Mouse (Mus musculus) thymus, postnatal 4 days (tissue): ENCODE measurements around the gene Pip5k1b.

Experiments used
- DNase-seq: peaks from one replicate; pipeline ENCODE4 v3.0.0; 2021

Pip5k1b gene

DNA sequence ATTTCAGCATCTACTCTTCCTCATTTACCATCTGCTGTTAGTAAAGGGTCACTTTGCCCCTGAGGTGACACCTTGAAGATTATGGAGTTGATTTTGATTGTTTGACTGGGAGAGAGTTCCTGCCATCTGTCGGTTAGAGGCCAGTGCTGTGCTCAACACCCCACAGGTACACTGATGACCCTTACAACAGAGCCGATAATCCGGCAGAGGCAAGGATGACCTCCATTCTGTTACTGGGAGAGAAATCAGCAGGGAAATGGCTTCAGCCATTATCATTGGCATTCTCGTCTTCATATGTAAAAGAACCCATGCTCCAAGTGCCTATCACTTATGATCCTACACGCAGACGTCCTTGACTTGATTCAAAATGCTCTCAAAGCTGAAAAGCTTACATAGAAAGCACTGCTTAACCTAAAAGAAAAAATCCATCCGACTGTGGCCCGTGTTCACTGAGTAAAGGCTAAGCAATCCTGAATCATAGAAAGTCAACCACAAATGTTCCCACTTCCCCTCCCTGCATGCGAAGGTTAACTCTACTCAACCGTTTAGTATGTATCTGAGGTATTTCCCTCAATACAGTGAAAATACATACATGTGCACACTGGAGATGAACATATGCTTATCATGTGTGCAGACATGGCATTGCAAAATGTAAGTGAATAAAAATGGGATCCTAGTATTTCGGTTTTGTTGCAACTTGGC, 146.7 kb downstream of the Pip5k1b start:
- DNase-seq: no peak

DNA sequence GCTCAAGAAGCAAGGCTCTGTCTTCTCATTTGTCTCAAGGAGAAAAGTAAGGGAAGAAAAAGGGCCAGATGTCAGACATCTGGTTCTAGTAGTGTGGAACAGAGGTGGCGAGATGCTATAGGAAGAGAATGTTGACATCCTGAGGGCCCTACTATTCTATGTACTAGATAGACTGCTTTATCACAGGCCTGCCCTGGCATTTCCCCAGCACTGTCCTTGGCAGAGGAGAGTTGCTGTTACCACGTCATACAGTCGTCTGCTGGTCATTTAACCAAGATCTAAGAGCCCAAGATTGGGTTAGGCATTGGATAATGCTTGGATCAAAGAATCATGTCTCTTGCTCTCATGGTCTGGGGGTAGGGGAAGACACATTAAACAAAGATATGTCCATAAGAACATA, 151.0 kb downstream of the Pip5k1b start:
- DNase-seq: no peak

DNA sequence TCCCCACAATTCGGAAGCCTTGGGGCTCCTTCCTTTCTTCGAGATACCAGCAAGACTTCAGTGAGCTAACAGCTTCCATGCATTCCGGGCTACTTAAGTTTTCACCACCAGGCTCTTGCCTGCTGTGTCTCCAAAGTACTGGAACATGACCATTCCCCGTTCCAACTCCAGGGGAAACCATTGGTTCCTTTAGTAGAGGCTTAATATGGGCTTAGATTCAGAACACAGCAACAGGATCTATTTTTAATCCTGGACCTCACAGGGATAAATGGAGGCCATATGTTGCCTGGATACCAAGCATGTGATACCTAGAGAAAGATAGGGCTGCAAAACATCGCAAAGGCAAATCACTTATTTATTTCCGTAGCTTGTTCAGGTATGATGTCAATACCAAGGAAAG, 152.4 kb downstream of the Pip5k1b start:
- no peak for DNase-seq

DNA sequence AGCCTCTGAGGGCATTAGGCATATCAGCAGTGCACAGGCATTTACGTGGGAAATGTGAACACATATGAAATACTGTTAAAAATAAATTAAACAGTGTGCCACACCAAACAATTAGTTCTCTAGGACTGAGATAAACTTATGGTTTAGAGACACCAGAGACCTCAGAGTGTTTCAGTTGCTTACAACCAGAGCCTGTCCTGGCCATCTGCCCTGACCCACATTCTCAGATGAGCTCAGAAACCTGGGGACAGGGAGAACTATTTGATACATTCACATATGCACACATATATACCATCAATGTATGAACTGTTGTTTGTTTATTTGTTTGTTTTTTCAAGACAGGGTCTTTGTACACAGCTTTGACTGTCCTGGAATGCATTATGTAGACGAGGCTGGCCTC, 161.8 kb downstream of the Pip5k1b start:
- DNase-seq: no peak

DNA sequence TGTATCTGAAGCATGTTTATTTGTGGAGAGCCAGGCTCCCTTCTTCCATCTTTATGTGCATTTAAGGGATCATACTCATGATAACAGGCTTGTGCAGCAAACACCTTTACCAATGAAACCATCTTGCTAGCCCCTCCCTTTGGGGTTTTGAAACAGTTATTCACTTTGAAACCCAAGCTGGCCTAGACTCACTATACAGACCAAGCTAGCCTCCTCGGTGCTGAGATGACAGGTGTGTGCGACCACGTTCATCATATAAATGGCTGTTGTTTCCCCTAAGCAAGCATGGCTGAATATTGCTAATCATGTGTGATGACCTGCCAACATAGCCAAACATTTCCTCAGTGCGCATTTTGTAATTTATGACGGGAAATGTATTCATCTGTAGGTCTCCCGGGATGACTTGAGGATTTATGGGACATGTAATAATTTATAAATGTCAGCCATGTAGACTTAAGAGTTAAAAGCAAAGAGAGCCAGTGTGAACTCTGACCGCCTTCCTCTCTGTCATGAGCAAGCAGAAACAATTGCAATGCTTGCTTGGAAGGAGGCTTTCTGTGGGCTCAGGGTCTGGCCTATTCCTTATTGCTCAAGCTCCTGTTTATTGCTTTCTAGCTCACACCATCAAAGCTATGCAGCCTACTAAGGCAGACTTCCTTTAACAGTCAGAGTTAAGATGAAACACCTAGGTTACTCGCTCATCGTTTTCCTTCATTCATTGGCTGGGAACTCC, 164.0 kb downstream of the Pip5k1b start:
- no peak for DNase-seq

DNA sequence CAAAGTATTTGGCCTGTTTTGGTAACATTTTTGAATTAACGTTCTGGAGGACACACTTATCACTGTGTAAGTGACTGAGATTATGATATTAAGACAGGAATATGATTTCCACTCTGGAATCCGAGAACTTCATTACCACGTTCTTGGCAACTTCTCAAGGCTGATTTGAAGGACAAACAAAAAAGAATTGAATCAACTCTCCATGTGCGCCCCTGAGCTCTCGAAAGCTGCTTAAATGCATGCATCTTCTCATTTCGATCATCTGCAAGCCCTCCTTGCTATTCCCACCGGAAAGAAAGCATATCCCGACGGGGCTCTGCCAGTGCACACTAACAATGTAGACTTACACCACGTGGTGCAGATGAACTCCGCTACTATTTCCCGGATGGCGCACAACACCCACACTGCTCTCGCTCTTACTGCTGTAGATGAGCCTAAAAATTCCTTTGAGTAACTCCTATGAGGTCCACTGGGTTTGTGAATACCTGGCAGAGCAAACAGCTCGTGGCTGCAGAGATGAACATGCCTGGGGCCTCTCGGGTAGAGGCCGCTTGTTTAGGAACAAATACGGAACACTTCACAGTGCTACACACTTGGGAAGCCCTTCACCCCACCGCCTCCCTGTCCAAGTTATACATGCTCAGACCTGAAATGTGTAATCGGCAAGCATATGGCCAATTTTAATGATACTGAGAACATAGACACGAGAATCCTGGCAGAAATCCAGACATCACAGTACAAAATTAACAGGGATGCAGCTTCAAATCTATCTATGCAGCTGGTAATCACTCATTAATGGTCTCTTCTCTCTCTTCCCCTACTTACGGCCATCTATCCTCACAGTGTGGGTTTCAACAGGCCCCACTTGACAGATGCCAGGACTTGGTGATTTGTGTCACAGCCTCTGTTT, 168.5 kb downstream of the Pip5k1b start:
- DNase-seq: no peak

DNA sequence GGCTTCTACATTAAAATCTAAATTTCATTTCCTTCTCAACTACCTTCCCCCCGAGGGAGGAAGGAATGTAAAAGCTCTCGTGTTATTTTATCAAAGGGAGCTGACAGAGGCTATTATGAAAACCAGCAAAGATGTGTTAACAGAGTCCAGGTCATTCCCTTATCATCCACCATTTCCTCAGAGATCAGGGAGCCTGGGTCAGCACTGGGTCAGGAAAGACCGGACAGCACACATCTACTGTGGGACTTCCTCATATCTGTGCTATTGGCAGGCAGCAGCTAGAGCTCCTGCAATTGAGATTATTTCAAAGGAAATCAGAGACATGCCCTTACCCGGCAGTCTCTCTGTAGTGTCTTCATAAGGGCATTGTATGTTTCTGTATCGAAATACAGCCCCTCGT, 177.2 kb downstream of the Pip5k1b start:
- no peak for DNase-seq

DNA sequence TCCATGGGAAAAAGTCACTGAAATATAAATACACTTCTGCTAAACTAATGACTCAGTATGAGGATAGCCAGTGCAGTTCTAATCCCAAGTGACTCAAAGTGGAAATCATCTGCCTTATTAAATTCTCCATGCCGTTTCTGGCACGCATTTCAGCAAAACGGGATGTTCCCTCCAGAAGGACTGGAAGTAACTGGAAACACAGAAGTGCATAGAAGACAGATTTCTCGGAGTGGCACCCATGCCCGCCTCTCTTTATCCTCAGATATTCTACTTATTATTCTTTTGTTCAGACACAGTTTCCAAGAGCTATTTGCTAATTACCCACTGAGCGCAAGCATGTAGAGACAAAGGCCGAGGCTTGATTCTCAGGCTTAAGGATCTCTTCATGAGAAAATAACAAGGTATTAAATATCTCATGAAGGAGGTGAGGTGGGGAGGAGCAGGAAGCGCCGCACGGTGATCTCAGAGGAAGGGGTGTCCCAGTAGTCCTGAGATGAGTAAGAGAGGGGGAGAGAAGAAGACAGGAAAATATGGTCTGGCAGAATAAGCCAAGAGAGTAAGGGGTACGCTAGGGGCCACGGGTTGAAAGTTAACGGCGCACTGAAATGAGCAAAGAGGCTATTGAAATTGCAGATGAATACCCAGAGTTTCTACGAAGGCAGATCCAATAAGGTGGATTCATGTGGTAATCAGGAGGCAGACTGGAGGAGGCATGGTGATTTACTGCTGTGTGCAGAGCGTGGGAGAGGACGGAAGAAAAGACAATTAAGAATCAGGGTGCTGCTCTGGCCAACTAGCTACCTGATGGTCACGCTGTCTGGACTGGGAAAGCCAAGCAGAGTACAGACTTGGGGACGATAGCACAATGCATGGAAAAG, 183.7 kb downstream of the Pip5k1b start:
- DNase-seq: no peak

DNA sequence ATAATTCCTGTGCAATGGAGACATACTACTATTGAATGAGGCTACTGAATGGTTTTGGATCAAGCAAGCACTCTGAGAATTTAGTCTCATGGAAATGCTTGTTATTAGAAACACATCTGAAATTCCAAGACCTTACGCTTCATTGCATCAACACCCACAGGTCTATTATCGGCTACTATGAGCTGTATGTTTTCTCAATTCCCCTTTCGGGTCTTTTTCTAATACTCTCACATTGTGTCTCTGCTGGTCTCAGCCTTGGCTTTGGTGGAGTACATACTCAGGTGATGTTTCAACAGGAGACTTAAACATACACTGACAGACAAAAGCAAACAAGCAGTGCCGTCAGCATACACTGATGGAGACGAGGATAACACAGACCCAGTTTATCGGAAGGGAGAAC, 187.3 kb downstream of the Pip5k1b start:
- DNase-seq: no peak

DNA sequence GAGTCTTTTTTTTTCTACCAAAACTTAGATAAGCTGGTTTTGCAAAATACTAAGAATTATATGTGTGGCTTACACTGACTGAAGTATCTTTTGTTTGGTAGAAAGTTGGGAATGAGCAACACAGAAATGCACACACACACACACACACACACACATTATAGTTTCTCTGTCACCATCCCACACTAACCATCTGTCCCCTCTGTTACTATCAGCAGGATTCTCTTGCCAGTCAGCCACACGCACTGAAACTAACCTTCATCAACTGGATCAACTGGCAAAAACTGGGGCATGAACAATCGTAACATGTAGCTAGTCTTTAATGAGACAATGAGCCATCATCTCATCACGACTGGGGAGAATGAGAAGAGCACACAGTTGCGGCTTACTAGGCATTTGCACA, 187.9 kb downstream of the Pip5k1b start:
- no peak for DNase-seq

DNA sequence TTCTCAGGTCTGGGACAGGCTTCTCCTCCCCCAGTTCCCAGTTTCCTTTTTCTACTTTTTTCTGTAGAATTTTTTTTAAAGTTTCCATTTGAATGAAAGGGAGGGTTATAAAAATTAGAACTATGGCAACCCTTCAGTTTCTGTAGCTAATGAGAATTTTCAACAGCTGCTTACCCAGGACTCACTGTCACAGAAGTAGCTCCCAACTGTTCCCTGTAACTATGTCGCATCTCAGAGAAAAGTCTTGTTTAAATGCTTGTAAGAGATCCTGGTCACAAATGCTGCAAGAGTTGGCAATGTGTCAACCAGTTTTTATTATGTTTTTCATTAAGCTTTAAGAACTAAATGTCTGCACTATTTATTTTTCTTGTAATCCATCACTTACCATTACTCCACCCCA, 188.9 kb downstream of the Pip5k1b start:
- DNase-seq: no peak

DNA sequence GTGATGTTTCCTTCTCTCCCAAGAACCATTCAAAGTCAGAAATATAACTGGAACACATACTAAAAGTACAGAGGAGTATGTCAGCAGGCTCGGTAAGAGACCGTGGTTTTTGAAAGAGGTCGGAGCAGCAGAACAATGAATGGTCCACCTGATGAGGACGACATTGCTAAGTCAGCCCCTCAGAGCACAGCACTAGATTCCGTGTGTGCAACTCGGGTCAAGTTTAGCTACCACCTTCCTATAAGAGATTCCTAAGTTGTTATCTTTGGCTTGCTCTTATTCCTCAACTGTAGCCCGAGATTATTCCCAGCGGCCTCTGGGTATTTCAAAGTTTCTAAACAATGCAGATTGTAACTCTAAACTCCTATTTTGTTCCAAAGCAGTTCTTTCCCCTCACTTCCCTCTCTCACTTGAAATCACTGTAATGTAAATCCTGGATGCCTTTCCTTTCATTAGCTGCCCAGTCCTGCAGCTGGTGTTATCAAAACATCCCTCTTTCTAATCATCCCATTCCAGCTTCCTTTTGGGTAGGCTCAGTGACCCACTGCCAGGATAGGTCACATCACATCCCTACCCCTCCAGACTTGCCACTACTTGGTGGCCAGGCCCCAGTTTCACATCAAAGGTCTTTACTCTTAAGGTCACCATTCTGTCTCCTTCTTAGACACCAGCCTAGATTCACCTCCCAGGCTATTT, 192.9 kb downstream of the Pip5k1b start:
- DNase-seq: no peak

DNA sequence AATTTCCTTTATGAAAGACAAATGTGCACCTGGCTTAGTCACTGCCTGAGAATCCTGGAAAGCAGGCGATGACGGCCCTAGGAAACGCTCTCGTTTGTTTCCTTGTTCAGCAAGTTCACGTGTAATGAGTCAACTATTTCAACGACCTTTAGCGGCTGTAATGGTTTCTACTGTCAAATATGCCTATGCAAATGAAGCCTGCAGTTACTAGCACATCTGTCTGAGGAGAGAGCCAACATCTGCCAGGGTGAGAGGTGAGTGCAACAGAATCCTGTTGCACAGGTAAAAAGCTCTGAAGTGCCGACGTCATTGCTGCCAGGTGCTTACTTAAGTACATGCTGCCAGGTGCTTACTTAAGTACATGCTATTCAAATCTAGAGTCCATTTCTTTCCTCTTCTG, 196.4 kb downstream of the Pip5k1b start:
- DNase-seq: no peak

DNA sequence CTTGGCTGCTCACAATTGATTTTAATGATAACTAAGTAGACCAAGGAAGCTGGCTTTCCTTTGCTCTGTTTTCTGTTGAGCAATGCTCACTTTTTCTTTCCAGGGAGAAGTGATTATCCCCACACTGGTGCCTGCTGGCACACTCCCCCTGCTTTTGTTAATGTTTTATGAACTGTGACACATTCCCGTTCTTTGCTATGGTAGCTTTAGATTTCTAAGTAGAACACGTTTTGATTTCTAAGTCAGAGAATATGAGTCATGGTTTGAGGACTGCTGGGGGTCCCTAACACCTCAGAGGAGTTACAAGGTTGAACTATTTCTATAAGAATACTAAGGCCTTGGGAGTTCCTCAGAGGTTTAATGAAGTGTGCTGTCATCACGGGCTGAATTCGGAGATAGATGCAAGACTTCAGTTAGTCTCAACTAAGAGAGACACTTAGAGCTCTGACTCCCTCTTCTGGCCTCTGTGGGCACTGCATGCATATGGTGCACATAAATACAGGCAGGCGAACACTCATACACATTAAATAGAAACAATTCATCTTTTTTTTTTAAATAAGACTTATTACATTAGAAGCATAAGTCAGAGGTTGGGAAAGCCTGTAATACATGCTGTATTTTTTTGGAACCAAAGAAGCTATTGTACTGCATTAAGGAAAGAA, 203.2 kb downstream of the Pip5k1b start:
- no peak for DNase-seq

DNA sequence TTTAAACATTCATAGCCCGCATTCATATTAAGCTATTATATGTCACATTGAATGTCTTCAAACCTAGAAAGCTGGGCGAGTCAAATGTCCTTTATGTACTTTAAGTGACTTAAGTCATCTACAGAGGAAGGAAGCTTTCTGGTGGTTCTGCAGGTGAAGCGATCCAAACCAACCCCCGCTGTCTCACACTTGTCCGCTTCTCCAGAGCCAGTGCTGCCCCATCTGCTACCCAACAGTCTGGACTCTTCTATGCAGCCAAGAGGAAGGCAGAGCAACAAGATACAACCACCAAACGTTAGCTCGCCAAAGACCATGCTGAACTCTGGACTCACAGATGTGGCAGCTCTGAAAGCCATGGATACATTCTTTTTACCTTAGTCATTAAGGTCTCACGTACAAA, 211.2 kb downstream of the Pip5k1b start:
- no peak for DNase-seq

DNA sequence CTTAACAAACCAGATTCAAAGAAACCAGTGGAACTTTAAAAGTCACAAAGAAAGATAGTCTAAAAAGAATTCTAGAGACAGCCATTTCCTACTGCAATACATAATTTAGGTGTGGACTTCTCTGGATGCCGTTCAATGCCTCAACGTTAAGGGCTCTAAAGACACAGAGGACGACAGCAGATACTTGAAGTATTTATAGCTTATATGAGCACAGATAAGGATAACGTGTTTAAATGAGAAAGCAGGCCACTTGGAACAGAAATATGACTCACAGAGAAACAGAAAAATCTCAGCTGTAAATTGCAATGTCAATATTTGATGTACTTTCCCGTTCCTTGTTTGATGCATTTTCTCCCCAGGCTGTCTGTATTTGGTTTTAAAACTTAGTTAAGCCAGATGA, 212.9 kb downstream of the Pip5k1b start:
- DNase-seq: no peak

DNA sequence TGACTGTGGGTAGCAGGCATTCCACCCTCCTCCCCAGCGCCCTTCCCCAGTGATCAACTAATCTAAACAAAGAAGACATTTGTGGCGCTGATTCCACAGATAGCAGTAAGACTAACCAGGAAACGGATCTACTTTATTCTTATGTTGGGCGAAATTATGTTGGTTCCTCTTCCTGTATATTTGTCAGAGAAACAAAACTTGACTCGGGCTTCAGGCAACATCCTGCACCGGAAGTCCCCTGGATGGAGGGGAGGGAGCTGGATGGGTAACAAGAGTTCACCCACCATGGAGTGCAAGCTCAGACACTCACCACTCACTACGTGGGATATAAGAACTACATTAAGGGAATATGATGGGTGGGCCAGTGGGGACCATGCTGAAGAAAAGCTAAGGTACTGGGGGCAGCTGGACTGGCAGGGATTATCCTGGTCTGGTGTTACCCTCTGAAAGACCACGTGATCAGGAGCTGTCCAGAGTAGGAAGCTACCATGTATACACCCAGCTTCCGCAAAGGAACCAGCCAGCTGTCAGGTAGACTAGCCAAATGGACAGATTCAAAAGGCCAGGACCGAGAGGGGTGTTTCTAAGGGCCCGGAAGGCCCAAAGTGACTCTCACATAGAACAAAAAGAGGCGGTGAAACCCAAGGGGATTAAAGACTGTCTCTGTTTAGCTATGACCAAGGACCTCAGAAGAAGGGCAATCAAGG, 219.1 kb downstream of the Pip5k1b start:
- DNase-seq: no peak

DNA sequence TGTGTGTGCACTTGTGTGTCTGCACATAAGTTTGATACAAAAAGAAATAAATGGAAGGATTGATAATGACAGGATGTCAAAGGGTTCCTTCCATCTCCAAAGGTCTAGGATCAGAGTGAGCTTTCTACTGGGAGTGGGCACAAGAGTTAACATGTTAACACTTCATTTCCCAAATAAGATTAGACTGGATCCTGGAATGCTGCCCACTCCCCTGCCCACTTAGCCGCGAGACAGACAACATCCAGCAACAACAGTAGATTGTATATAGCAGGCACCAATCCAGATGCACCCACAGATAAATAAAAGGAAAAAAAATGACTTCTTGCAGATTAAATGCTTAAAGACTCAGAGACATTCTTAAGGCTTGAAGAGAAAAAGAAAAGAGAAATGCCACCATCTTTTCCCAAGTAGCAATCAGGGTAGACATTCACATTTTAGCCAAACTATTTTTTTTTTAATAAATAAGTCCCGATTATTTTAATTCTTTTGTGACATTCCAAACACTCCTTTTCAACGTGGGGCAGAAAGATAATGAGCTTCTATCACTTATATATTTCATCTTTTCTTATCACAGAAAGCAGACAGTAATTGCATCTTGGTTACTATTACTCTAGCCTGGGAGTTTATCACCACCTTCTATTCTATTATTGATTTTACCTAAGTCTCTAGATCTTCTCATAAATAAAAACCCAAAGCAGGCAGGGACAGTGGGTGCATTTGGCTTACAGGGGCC, 219.9 kb downstream of the Pip5k1b start:
- no peak for DNase-seq

DNA sequence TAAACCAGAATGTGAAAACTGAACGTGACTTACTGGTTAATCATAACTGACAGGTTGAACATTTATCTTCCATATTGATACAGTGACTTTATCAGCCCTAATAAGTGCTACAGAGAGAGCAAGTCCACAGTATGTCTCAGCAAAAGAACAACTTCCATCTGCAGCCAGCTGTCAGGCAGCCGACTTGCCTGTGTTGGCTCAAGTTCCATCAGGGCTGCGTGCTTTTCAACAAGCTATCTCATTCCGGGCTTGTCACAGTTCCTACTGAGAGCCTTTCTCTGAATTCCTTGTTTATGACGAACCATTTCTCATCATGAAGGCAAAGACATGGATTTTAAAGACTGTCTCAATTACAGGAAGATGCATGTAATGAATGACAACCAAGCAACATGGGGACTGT, 222.7 kb downstream of the Pip5k1b start:
- DNase-seq: no peak

DNA sequence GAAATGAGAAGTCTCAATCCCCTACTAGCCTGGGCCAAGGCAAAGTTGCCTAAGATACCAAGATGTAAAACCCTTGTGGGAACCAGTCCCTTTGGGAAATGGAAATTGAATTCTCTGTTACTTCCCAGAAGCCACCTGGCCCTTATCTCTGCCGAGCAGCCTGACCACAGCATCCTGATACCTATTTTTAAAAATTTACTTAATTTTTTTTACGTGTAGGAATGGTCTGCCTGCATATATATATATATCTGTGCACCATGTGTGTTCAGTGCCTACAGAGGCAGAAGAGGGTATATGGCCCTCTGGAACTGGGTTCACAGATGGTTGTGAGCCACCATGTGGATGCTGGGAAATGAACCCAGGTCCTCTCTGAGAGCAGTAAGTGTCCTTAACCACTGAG, 224.4 kb downstream of the Pip5k1b start:
- no peak for DNase-seq
